Mouse (Mus musculus) limb, embryonic 13.5 days (tissue): ENCODE measurements around the gene Bmp10. TPM values are rescaled to one million over a fixed set of nuclear protein-coding genes. Genes with fewer than 3 reads are reported as not detected.

Experiments
- polyA plus RNA-seq: library from polyadenylated mRNA; unstranded; fragments of >200 nt; fragmentation: Nextera tagmentation; extraction: Ambion mirVana; gene quantifications from 2 replicates; pipeline ENCODE4 v1.2.1, GENCODE M21; 2015

Bmp10 gene
- polyA plus RNA-seq, 1 experiment from 2014 or later, result not detected

Other genes with a start within 250 kb of the Bmp10 start
- gene Antxr1, start 93.2 kb upstream of the Bmp10 start, polyA plus RNA-seq, result 20.2 and 21.1 TPM in 2 replicates
- not detected in 2 replicates for gene Gkn1, start 78.1 kb upstream of the Bmp10 start, polyA plus RNA-seq
- gene Gkn2, start 55.6 kb upstream of the Bmp10 start, polyA plus RNA-seq, result not detected in 2 replicates
- 0.69 and 0.92 TPM in 2 replicates for gene Gkn3, start 40.1 kb upstream of the Bmp10 start, polyA plus RNA-seq
- 4.4 and 4.5 TPM in 2 replicates for gene Arhgap25, start 104.3 kb downstream of the Bmp10 start, polyA plus RNA-seq
- gene Prokr1, start 161.7 kb downstream of the Bmp10 start, polyA plus RNA-seq, result 3.8 and 4.6 TPM in 2 replicates
- gene Aplf, start 243.2 kb downstream of the Bmp10 start, polyA plus RNA-seq, result 13.4 and 15.4 TPM in 2 replicates